Mouse (Mus musculus) small intestine, adult 2 months (tissue): ENCODE measurements at regions not wholly inside any gene's neighbourhood (a gene's known extent, or its start where the extent isn't known, plus 50 kb on each side); places are given as distances from the start of the nearest gene placed in this dataset.

ENCODE experiments used
- CTCF ChIP-seq: fragments of 200-500 bp; IDR thresholded peaks from 2 replicates; pipeline ENCODE4 v1.5.1; 2012; ENCODE audit warnings: low read depth, mild to moderate bottlenecking, control low read depth, inconsistent platforms, low read length, moderate library complexity, mixed read lengths; ENCODE audit not compliant: insufficient replicate concordance, insufficient read length; ENCODE audit errors: extremely low read depth
- POLR2A ChIP-seq: fragments of 200-500 bp; IDR thresholded peaks from 2 replicates; pipeline ENCODE4 v1.6.1; 2012; ENCODE audit warnings: low read depth, mild to moderate bottlenecking, control low read depth, inconsistent platforms, low read length, moderate library complexity

DNA sequence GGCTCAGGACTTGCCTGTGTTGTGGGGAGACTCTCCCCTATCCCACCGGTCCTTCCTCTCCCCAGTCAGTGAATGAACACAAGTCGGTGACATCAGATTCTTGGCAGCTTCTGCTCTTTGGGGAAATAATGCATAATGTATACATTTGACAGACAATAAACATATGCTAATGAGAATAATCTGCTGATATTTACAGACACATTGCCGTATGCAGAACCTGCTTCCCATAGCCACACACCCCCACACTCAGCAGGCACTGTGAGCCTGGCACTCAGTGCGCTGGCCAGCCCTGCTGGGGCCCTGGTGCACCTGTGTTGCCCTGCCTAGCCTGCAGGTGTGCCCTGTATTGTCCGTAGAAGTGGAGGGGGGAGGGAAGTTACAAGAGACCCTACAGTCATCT lies 215.5 kb downstream of the Matn1 start:
- no peak for TF ChIP-seq CTCF
- no peak for TF ChIP-seq POLR2A
